Mouse (Mus musculus) heart, postnatal 0 days (tissue): ENCODE results near the gene Zfp37. TPM values are rescaled to one million over a fixed set of nuclear protein-coding genes. Genes with fewer than 3 reads are reported as not detected.
"Not testable (repeated sequence)": the region's sequence is repeated elsewhere in the genome, so short reads cannot be mapped to it uniquely, and the experiment has no call there.

Experiments
- ATAC-seq: fragments of 200-750 bp; cut with Nextera tagmentation; 2 replicates; pipeline ENCODE4 v1.8.0; 2017; ENCODE audit warnings: low read depth, moderate number of reproducible peaks, moderate library complexity; ENCODE audit not compliant: insufficient read depth
- DNase-seq: peaks from one replicate; pipeline ENCODE4 v3.0.0-alpha.2; 2016; ENCODE audit warnings: low spot score
- H3K27ac ChIP-seq: fragments of 300-500 bp; sonication (generic); 2 replicates; pipeline ENCODE4 v1.5.1; 2014; ENCODE audit warnings: low read depth, mild to moderate bottlenecking
- H3K27me3 ChIP-seq: fragments of 300-500 bp; sonication (generic); 2 replicates; pipeline ENCODE4 v1.6.1; 2014; ENCODE audit warnings: low read length, mixed read lengths; ENCODE audit not compliant: control insufficient read depth, insufficient read depth
- H3K36me3 ChIP-seq: fragments of 300-500 bp; sonication (generic); replicated peaks from 2 replicates; pipeline ENCODE4 v1.6.1; 2014; ENCODE audit warnings: low read length, mixed read lengths; ENCODE audit not compliant: control insufficient read depth, insufficient read depth
- H3K4me1 ChIP-seq: fragments of 300-500 bp; sonication (generic); 2 replicates; pipeline ENCODE4 v1.6.1; 2014; ENCODE audit warnings: antibody characterized with exemption; ENCODE audit not compliant: control insufficient read depth, insufficient read depth
- H3K4me2 ChIP-seq: fragments of 300-500 bp; sonication (generic); 2 replicates; pipeline ENCODE4 v1.6.1; 2014; ENCODE audit warnings: low read depth, mild to moderate bottlenecking, low read length, moderate library complexity
- H3K4me3 ChIP-seq: fragments of 300-500 bp; sonication (generic); 2 replicates; pipeline ENCODE4 v1.5.1; 2014; ENCODE audit warnings: low read depth, low read length
- H3K9ac ChIP-seq: fragments of 300-500 bp; sonication (generic); replicated peaks from 2 replicates; pipeline ENCODE4 v1.6.1; 2014; ENCODE audit warnings: low read depth, low read length, mixed read lengths
- H3K9me3 ChIP-seq: fragments of 300-500 bp; sonication (generic); replicated peaks from 2 replicates; pipeline ENCODE4 v1.6.1; 2016; ENCODE audit warnings: low read length; ENCODE audit not compliant: control insufficient read depth
- CTCF ChIP-seq: IDR thresholded peaks from 2 replicates; pipeline ENCODE4 v1.5.1; 2016; ENCODE audit warnings: antibody characterized with exemption, control low read depth, low read depth
- EP300 ChIP-seq: IDR thresholded peaks from 2 replicates; pipeline ENCODE4 v1.6.1; 2016; ENCODE audit warnings: antibody characterized with exemption, low read depth
- WGBS: fragments of 180-500 bp; shearing (Covaris S2); extraction: QIAGEN DNeasy Blood & Tissue Kit; methylation state at CpG from one replicate; pipeline ENCODE4 v1.1.7; 2014; 5-methylcytosine and 5-hydroxymethylcytosine counted together
- polyA plus RNA-seq: library from polyadenylated mRNA; unstranded; fragments of >200 nt; fragmentation: Nextera tagmentation; extraction: Ambion mirVana; gene quantifications from 2 replicates; pipeline ENCODE4 v1.2.1, GENCODE M21; 2015
- total RNA-seq: library from RNA; depleted of rRNA; stranded (reverse); fragments of >200 nt; gene quantifications from 2 replicates; pipeline ENCODE4 v1.2.3, GENCODE M21; 2014; ENCODE audit warnings: low replicate concordance; rRNA removed

The Zfp37 gene
- total and polyA plus RNA-seq, 2 experiments from 2014 or later: 2.8 to 9.5 TPM

- no peak overlapping the region for H3K4me3 ChIP-seq
- TF ChIP-seq EP300 (no peak), CTCF (no peak)
- no peaks in the 10 kb centered on the region for H3K27me3 ChIP-seq
- no peaks in the 10 kb centered on the region for H3K9me3 ChIP-seq
- DNase-seq: no peak
- 69% methylated on average over 4 of the region's 4 CpGs for WGBS
- H3K9ac ChIP-seq: no peak overlapping the region
- no peak overlapping the region for H3K4me2 ChIP-seq
- no peak overlapping the region for H3K27ac ChIP-seq
- no peaks in the 10 kb centered on the region for H3K4me1 ChIP-seq
- no peak for ATAC-seq
- H3K36me3 ChIP-seq: no peaks in the 10 kb centered on the region
Observed at GRCm38 (mm10) chr4:62174471-62174870, 56.4 kb downstream of the Zfp37 start.

- not testable (repeated sequence) for DNase-seq, H3K9ac ChIP-seq, H3K9me3 ChIP-seq, H3K36me3 ChIP-seq, H3K27me3 ChIP-seq, ATAC-seq, H3K4me3 ChIP-seq, H3K4me1 ChIP-seq, H3K4me2 ChIP-seq, H3K27ac ChIP-seq
- 86% methylated on average over 13 of the region's 13 CpGs for WGBS
Observed at GRCm38 (mm10) chr4:62167636-62168035, 63.2 kb downstream of the Zfp37 start.

GRCm38 (mm10) chr4:62158401-62158800, 72.4 kb downstream of the Zfp37 start:
- Histone ChIP-seq H3K9ac (no peak overlapping the region), H3K27me3 (no peaks in the 10 kb centered on the region), H3K9me3 (no peaks in the 10 kb centered on the region), H3K36me3 (no peaks in the 10 kb centered on the region), H3K27ac (no peak overlapping the region), H3K4me3 (no peak overlapping the region), H3K4me1 (no peaks in the 10 kb centered on the region), H3K4me2 (no peak overlapping the region)
- no peak for ATAC-seq
- DNase-seq: no peak
- TF ChIP-seq CTCF: no peak
- TF ChIP-seq EP300: no peak
- WGBS: 44% methylated on average over 1 of the region's 1 CpGs

- Histone ChIP-seq H3K27ac (no peak within 1 kb of the TSS), H3K9me3 (no peaks in the 10 kb centered on the region; the same call in 1 of the 2 replicates), H3K9ac (no peak within 1 kb of the TSS), H3K4me3 (no peak within 1 kb of the TSS), H3K27me3 (no peaks in the 10 kb centered on the region), H3K4me2 (no peak within 1 kb of the TSS), H3K4me1 (no peaks in the 10 kb centered on the region), H3K36me3 (no peaks in the 10 kb centered on the region)
- no peak for TF ChIP-seq CTCF
- TF ChIP-seq EP300: no peak
- no peak for ATAC-seq
- 52% methylated on average over 2 of the region's 2 CpGs for WGBS
- no peak for DNase-seq
Observed at GRCm38 (mm10) chr4:62150811-62151210, 80.0 kb downstream of the Zfp37 start, which contains the start of gene Mup21. TSS of gene Mup21 (minus strand) at chr4:62150863.

Other genes starting within 250 kb of the Zfp37 start
- gene Mup20, start 176.9 kb downstream of the Zfp37 start, total RNA-seq: not detected in 2 replicates
- not detected in 2 replicates for gene Mup20, start 176.9 kb downstream of the Zfp37 start, polyA plus RNA-seq
- not detected in 2 replicates for gene Mup3, start 143.7 kb downstream of the Zfp37 start, total RNA-seq
- gene Mup3, start 143.7 kb downstream of the Zfp37 start, polyA plus RNA-seq: not detected in 2 replicates
- gene Mup21, start 80.2 kb downstream of the Zfp37 start, total RNA-seq: not detected in 2 replicates
- not detected in 2 replicates for gene Mup21, start 80.2 kb downstream of the Zfp37 start, polyA plus RNA-seq
- 31.4 and 33.2 TPM in 2 replicates for gene Slc31a2, start 31.5 kb upstream of the Zfp37 start, total RNA-seq
- gene Slc31a2, start 31.5 kb upstream of the Zfp37 start, polyA plus RNA-seq: 15.6 and 16.7 TPM in 2 replicates
- gene Fkbp15, start 129.5 kb upstream of the Zfp37 start, total RNA-seq: 18.7 and 34.3 TPM in 2 replicates
- 11.1 and 11.8 TPM in 2 replicates for gene Fkbp15, start 129.5 kb upstream of the Zfp37 start, polyA plus RNA-seq
- 15.9 and 17.8 TPM in 2 replicates for gene Slc31a1, start 129.7 kb upstream of the Zfp37 start, total RNA-seq
- gene Slc31a1, start 129.7 kb upstream of the Zfp37 start, polyA plus RNA-seq: 35.0 and 35.1 TPM in 2 replicates
- 30.5 and 34.3 TPM in 2 replicates for gene Cdc26, start 177.6 kb upstream of the Zfp37 start, total RNA-seq
- 72.8 and 76.9 TPM in 2 replicates for gene Cdc26, start 177.6 kb upstream of the Zfp37 start, polyA plus RNA-seq
- gene Prpf4, start 177.8 kb upstream of the Zfp37 start, total RNA-seq: 11.5 and 16.7 TPM in 2 replicates
- 7.4 and 8.1 TPM in 2 replicates for gene Prpf4, start 177.8 kb upstream of the Zfp37 start, polyA plus RNA-seq
- not detected in 2 replicates for gene Rnf183, start 204.2 kb upstream of the Zfp37 start, total RNA-seq
- gene Rnf183, start 204.2 kb upstream of the Zfp37 start, polyA plus RNA-seq: not detected in 2 replicates
- gene Wdr31, start 239.8 kb upstream of the Zfp37 start, total RNA-seq: 4.2 and 6.7 TPM in 2 replicates
- gene Wdr31, start 239.8 kb upstream of the Zfp37 start, polyA plus RNA-seq: 1.6 and 2.3 TPM in 2 replicates
- 0.27 TPM in 1 of 2 replicates, not detected in the other for gene Bspry, start 249.0 kb upstream of the Zfp37 start, total RNA-seq
- 0.15 and 0.19 TPM in 2 replicates for gene Bspry, start 249.0 kb upstream of the Zfp37 start, polyA plus RNA-seq